Mouse (Mus musculus): Measurements from ENCODE around the gene Rnd2. TPM values are rescaled to one million over a fixed set of nuclear protein-coding genes. Genes with fewer than 3 reads are reported as not detected.
A peak's percentile ranks its signal among the peaks of the same experiment; 100 is the strongest.

Rnd2 gene
- polyA plus RNA-seq, 1 experiment from 2014 or later, result 61.8 TPM

- H3K36me3 ChIP-seq (ENCODE audit: control insufficient read depth, insufficient read depth, low read length), result no peaks in the 10 kb centered on the region; the same call in 1 of the 2 replicates
- ATAC-seq (ENCODE audit: low read depth), result no peak
- no peak overlapping the region for H3K27ac ChIP-seq (ENCODE audit: low read depth, low read length)
- no peaks in the 10 kb centered on the region for H3K9me3 ChIP-seq (ENCODE audit: control insufficient read depth, low read length)
- WGBS, result 91% methylated on average over 10 of the region's 10 CpGs
- H3K9ac ChIP-seq (replicated peaks; ENCODE audit: low read depth, low read length), result no peak overlapping the region
- no peaks in the 10 kb centered on the region for H3K27me3 ChIP-seq (ENCODE audit: control insufficient read depth, insufficient read depth, low read length)
- no peak overlapping the region for H3K4me3 ChIP-seq (ENCODE audit: low read depth, low read length)
- no peak overlapping the region for H3K4me2 ChIP-seq (ENCODE audit: low read depth, low read length)
- H3K4me1 ChIP-seq (ENCODE audit: control insufficient read depth, insufficient read depth, low read length), result no peaks in the 10 kb centered on the region
Observed at GRCm38 (mm10) chr11:101451536-101451935, 13.3 kb upstream of the Rnd2 start.

- H3K9ac ChIP-seq (replicated peaks; ENCODE audit: low read depth, low read length), result no peak overlapping the region
- no peaks in the 10 kb centered on the region for H3K4me1 ChIP-seq (ENCODE audit: control insufficient read depth, insufficient read depth, low read length)
- no peak overlapping the region for H3K4me3 ChIP-seq (ENCODE audit: low read depth, low read length)
- no peak for ATAC-seq (ENCODE audit: low read depth)
- 78% methylated on average over 10 of the region's 10 CpGs for WGBS
- H3K4me2 ChIP-seq (ENCODE audit: low read depth, low read length), result no peak overlapping the region
- no peak overlapping the region for H3K27ac ChIP-seq (ENCODE audit: low read depth, low read length)
- no peaks in the 10 kb centered on the region for H3K27me3 ChIP-seq (ENCODE audit: control insufficient read depth, insufficient read depth, low read length)
- H3K9me3 ChIP-seq (ENCODE audit: control insufficient read depth, low read length), result no peaks in the 10 kb centered on the region
- H3K36me3 ChIP-seq (ENCODE audit: control insufficient read depth, insufficient read depth, low read length), result peaks cover 2% of the 10 kb centered on the region; the same call in 1 of the 2 replicates
Observed at GRCm38 (mm10) chr11:101452093-101452774, 12.6 kb upstream of the Rnd2 start.

- H3K27ac ChIP-seq (ENCODE audit: low read depth, low read length), result no peak overlapping the region
- no peak overlapping the region for H3K4me2 ChIP-seq (ENCODE audit: low read depth, low read length)
- ATAC-seq (ENCODE audit: low read depth), result peak; percentile 65; the same call in 1 of the 2 replicates
- no peak overlapping the region for H3K4me3 ChIP-seq (ENCODE audit: low read depth, low read length)
- peaks cover 26% of the 10 kb centered on the region for H3K36me3 ChIP-seq (ENCODE audit: control insufficient read depth, insufficient read depth, low read length)
- 44% methylated on average over 6 of the region's 6 CpGs for WGBS
- H3K9me3 ChIP-seq (ENCODE audit: control insufficient read depth, low read length), result no peaks in the 10 kb centered on the region
- no peaks in the 10 kb centered on the region for H3K27me3 ChIP-seq (ENCODE audit: control insufficient read depth, insufficient read depth, low read length)
- H3K4me1 ChIP-seq (ENCODE audit: control insufficient read depth, insufficient read depth, low read length), result no peaks in the 10 kb centered on the region
- H3K9ac ChIP-seq (replicated peaks; ENCODE audit: low read depth, low read length), result no peak overlapping the region
Observed at GRCm38 (mm10) chr11:101454702-101455101, 10.1 kb upstream of the Rnd2 start.

- H3K4me2 ChIP-seq (ENCODE audit: low read depth, low read length), result no peak overlapping the region
- peaks cover 35% of the 10 kb centered on the region for H3K36me3 ChIP-seq (ENCODE audit: control insufficient read depth, insufficient read depth, low read length)
- WGBS, result 92% methylated on average over 7 of the region's 7 CpGs
- H3K4me3 ChIP-seq (ENCODE audit: low read depth, low read length), result no peak overlapping the region
- H3K27ac ChIP-seq (ENCODE audit: low read depth, low read length), result no peak overlapping the region
- no peaks in the 10 kb centered on the region for H3K9me3 ChIP-seq (ENCODE audit: control insufficient read depth, low read length)
- no peaks in the 10 kb centered on the region for H3K27me3 ChIP-seq (ENCODE audit: control insufficient read depth, insufficient read depth, low read length)
- ATAC-seq (ENCODE audit: low read depth), result no peak
- no peaks in the 10 kb centered on the region for H3K4me1 ChIP-seq (ENCODE audit: control insufficient read depth, insufficient read depth, low read length)
- no peak overlapping the region for H3K9ac ChIP-seq (replicated peaks; ENCODE audit: low read depth, low read length)
Observed at GRCm38 (mm10) chr11:101455627-101456026, 9.2 kb upstream of the Rnd2 start.

- H3K4me3 ChIP-seq (ENCODE audit: low read depth, low read length), result no peak overlapping the region
- H3K27me3 ChIP-seq (ENCODE audit: control insufficient read depth, insufficient read depth, low read length), result no peaks in the 10 kb centered on the region
- WGBS, result 91% methylated on average over 9 of the region's 9 CpGs
- peaks cover 47% of the 10 kb centered on the region for H3K36me3 ChIP-seq (ENCODE audit: control insufficient read depth, insufficient read depth, low read length)
- no peaks in the 10 kb centered on the region for H3K9me3 ChIP-seq (ENCODE audit: control insufficient read depth, low read length)
- no peak overlapping the region for H3K4me2 ChIP-seq (ENCODE audit: low read depth, low read length)
- no peak for ATAC-seq (ENCODE audit: low read depth)
- H3K27ac ChIP-seq (ENCODE audit: low read depth, low read length), result no peak overlapping the region
- H3K4me1 ChIP-seq (ENCODE audit: control insufficient read depth, insufficient read depth, low read length), result peaks cover 8% of the 10 kb centered on the region; the same call in 1 of the 2 replicates
- no peak overlapping the region for H3K9ac ChIP-seq (replicated peaks; ENCODE audit: low read depth, low read length)
Observed at GRCm38 (mm10) chr11:101457631-101458030, 7.2 kb upstream of the Rnd2 start.

- Histone ChIP-seq H3K4me2 (ENCODE audit: low read depth, low read length) (no peak overlapping the region), H3K9me3 (ENCODE audit: control insufficient read depth, low read length) (no peaks in the 10 kb centered on the region), H3K4me3 (ENCODE audit: low read depth, low read length) (no peak overlapping the region), H3K27me3 (ENCODE audit: control insufficient read depth, insufficient read depth, low read length) (no peaks in the 10 kb centered on the region), H3K4me1 (ENCODE audit: control insufficient read depth, insufficient read depth, low read length) (peaks cover 13% of the 10 kb centered on the region), H3K27ac (ENCODE audit: low read depth, low read length) (no peak overlapping the region), H3K9ac (replicated peaks; ENCODE audit: low read depth, low read length) (no peak overlapping the region), H3K36me3 (ENCODE audit: control insufficient read depth, insufficient read depth, low read length) (peaks cover 48% of the 10 kb centered on the region)
- WGBS, result 82% methylated on average over 12 of the region's 12 CpGs
- ATAC-seq (ENCODE audit: low read depth), result no peak
Observed at GRCm38 (mm10) chr11:101458217-101458616, 6.6 kb upstream of the Rnd2 start.

- Histone ChIP-seq H3K4me2 (ENCODE audit: low read depth, low read length) (no peak overlapping the region), H3K9ac (replicated peaks; ENCODE audit: low read depth, low read length) (no peak overlapping the region), H3K4me3 (ENCODE audit: low read depth, low read length) (no peak overlapping the region), H3K9me3 (ENCODE audit: control insufficient read depth, low read length) (no peaks in the 10 kb centered on the region), H3K4me1 (ENCODE audit: control insufficient read depth, insufficient read depth, low read length) (peaks cover 25% of the 10 kb centered on the region), H3K27ac (ENCODE audit: low read depth, low read length) (no peak overlapping the region), H3K27me3 (ENCODE audit: control insufficient read depth, insufficient read depth, low read length) (no peaks in the 10 kb centered on the region), H3K36me3 (ENCODE audit: control insufficient read depth, insufficient read depth, low read length) (peaks cover 48% of the 10 kb centered on the region)
- ATAC-seq (ENCODE audit: low read depth), result no peak
- WGBS, result 32% methylated on average over 5 of the region's 6 CpGs
Observed at GRCm38 (mm10) chr11:101459716-101460115, 5.1 kb upstream of the Rnd2 start.

- no peak overlapping the region for H3K9ac ChIP-seq (replicated peaks; ENCODE audit: low read depth, low read length)
- no peaks in the 10 kb centered on the region for H3K27me3 ChIP-seq (ENCODE audit: control insufficient read depth, insufficient read depth, low read length)
- H3K27ac ChIP-seq (ENCODE audit: low read depth, low read length), result no peak overlapping the region
- no peak overlapping the region for H3K4me2 ChIP-seq (ENCODE audit: low read depth, low read length)
- peaks cover 25% of the 10 kb centered on the region for H3K4me1 ChIP-seq (ENCODE audit: control insufficient read depth, insufficient read depth, low read length)
- no peak overlapping the region for H3K4me3 ChIP-seq (ENCODE audit: low read depth, low read length)
- peaks cover 48% of the 10 kb centered on the region for H3K36me3 ChIP-seq (ENCODE audit: control insufficient read depth, insufficient read depth, low read length)
- no peak for ATAC-seq (ENCODE audit: low read depth)
- no peaks in the 10 kb centered on the region for H3K9me3 ChIP-seq (ENCODE audit: control insufficient read depth, low read length)
- 90% methylated on average over 15 of the region's 15 CpGs for WGBS
Observed at GRCm38 (mm10) chr11:101460321-101460720, 4.5 kb upstream of the Rnd2 start.

- Histone ChIP-seq H3K9ac (replicated peaks; ENCODE audit: low read depth, low read length) (no peak overlapping the region), H3K36me3 (ENCODE audit: control insufficient read depth, insufficient read depth, low read length) (peaks cover 47% of the 10 kb centered on the region), H3K4me1 (ENCODE audit: control insufficient read depth, insufficient read depth, low read length) (peaks cover 27% of the 10 kb centered on the region), H3K27me3 (ENCODE audit: control insufficient read depth, insufficient read depth, low read length) (no peaks in the 10 kb centered on the region), H3K4me2 (ENCODE audit: low read depth, low read length) (no peak overlapping the region), H3K9me3 (ENCODE audit: control insufficient read depth, low read length) (no peaks in the 10 kb centered on the region), H3K4me3 (ENCODE audit: low read depth, low read length) (no peak overlapping the region), H3K27ac (ENCODE audit: low read depth, low read length) (no peak overlapping the region)
- no peak for ATAC-seq (ENCODE audit: low read depth)
- 67% methylated on average over 14 of the region's 14 CpGs for WGBS
Observed at GRCm38 (mm10) chr11:101462141-101462540, 2.7 kb upstream of the Rnd2 start.

Data from neural tube, embryonic 14.5 days (tissue).